Mouse (Mus musculus): ENCODE results near the gene Ptprz1. TPM values are rescaled to one million over a fixed set of nuclear protein-coding genes. Genes with fewer than 3 reads are reported as not detected.

Ptprz1 gene
- polyA plus RNA-seq, 1 experiment from 2014 or later = 102 TPM

GRCm38 (mm10) chr6:22922880-22923279, 47.6 kb downstream of the Ptprz1 start:
- peak overlapping the region; percentile 53; the same call in 1 of the 2 replicates for H3K27ac ChIP-seq
- peaks cover 15% of the 10 kb centered on the region for H3K4me1 ChIP-seq
- H3K9ac ChIP-seq = no peak overlapping the region
- ATAC-seq (ENCODE audit: low FRiP score) = peak; percentile 93
- H3K4me2 ChIP-seq = no peak overlapping the region
- no peaks in the 10 kb centered on the region for H3K36me3 ChIP-seq (replicated peaks)
- WGBS = 3% methylated on average over 1 of the region's 1 CpGs
- no peaks in the 10 kb centered on the region for H3K9me3 ChIP-seq
- no peaks in the 10 kb centered on the region for H3K27me3 ChIP-seq
- H3K4me3 ChIP-seq (replicated peaks) = no peak overlapping the region

DNA sequence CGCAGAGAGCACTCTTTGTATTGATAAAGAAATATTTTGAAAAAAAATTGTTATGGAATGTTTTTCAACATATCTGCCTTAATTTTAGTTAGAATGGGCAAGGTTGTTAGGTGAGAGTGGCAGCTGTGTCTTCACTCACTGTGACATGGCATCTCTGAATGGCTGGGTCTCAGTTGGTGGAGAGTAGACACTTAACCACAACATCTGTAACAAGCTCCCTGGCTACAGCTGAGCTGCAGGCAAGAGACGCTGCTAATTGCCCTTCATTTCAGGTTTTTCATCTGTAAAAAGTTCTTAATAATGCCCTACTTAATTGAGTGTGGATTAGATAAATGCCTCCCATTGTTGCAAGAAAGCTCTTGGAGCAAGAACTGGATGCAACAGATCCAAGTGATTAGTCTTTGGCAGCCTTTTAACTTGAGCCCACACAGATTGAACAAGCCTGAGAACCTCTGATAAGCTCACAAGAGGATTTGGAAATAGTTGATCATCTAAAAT, 57.5 kb downstream of the Ptprz1 start:
- 0 out of 2 replicates have a peak, but pooled peaks have one; percentile 46 for ATAC-seq (ENCODE audit: low FRiP score)
- peaks cover 12% of the 10 kb centered on the region for H3K4me1 ChIP-seq
- H3K4me2 ChIP-seq = no peak overlapping the region
- H3K9ac ChIP-seq = no peak overlapping the region
- H3K27ac ChIP-seq = no peak overlapping the region
- 53% methylated on average over 2 of the region's 2 CpGs for WGBS
- no peak overlapping the region for H3K4me3 ChIP-seq (replicated peaks)
- no peaks in the 10 kb centered on the region for H3K9me3 ChIP-seq
- H3K36me3 ChIP-seq (replicated peaks) = no peaks in the 10 kb centered on the region
- no peaks in the 10 kb centered on the region for H3K27me3 ChIP-seq

DNA sequence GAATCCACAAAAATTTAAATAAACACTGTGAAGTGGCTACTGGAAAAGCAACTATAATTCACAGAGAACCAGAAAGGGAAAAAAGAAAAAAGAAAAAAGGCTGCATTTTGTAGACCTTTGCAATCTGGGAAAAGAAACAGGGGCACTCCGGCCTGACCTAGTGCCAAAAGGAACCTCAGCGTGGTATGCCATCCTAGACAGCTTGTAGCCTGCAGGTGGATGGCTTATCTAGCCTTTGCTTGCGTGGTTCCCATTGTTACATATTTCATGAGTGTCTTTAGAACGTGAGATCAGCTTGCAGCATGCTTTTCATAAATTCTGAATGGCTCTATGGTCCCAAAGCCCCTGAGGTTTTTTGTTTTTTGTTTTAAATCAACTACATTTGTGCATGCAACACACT, 61.8 kb downstream of the Ptprz1 start:
- ATAC-seq (ENCODE audit: low FRiP score) = no peak
- WGBS = 51% methylated on average over 4 of the region's 4 CpGs

DNA sequence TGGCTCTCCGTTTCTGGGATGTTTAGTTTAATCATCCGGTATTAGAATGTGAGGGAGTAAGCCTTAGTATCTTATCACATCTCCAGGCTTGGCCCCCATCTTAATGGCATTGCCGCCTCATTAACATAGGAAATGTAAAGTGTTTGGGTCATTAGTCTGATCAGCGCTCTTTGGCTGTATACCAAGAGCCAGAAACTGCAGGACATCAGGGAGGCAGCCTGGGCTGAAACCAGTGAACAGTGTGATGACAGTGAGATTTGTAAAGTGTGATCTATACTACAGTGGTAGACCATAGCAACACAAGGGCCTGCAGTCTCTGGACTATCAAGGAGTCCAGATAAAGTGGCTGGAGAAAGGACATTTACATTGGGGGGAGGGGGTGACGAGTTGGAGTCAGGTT, 62.2 kb downstream of the Ptprz1 start:
- Histone ChIP-seq H3K27ac (0 out of 2 replicates have a peak overlapping the region, but pooled peaks have one; percentile 13), H3K9me3 (no peaks in the 10 kb centered on the region), H3K4me2 (no peak overlapping the region), H3K27me3 (no peaks in the 10 kb centered on the region), H3K36me3 (replicated peaks) (no peaks in the 10 kb centered on the region), H3K9ac (no peak overlapping the region), H3K4me1 (peaks cover 32% of the 10 kb centered on the region), H3K4me3 (replicated peaks) (no peak overlapping the region)
- ATAC-seq (ENCODE audit: low FRiP score) = peak; percentile 51; the same call in 1 of the 2 replicates
- 37% methylated on average over 5 of the region's 5 CpGs for WGBS

More for the DNA sequence above, 61.8 kb downstream of the Ptprz1 start:
- Histone ChIP-seq H3K27ac (0 out of 2 replicates have a peak overlapping the region, but pooled peaks have one; percentile 13), H3K27me3 (no peaks in the 10 kb centered on the region), H3K4me3 (replicated peaks) (no peak overlapping the region), H3K36me3 (replicated peaks) (no peaks in the 10 kb centered on the region), H3K9ac (no peak overlapping the region), H3K4me2 (no peak overlapping the region), H3K4me1 (peaks cover 32% of the 10 kb centered on the region), H3K9me3 (no peaks in the 10 kb centered on the region)

- no peaks in the 10 kb centered on the region for H3K27me3 ChIP-seq
- no peak overlapping the region for H3K9ac ChIP-seq
- no peak overlapping the region for H3K4me3 ChIP-seq (replicated peaks)
- H3K4me2 ChIP-seq = no peak overlapping the region
- H3K27ac ChIP-seq = no peak overlapping the region
- no peak for ATAC-seq (ENCODE audit: low FRiP score)
- WGBS = 94% methylated on average over 3 of the region's 3 CpGs
- no peaks in the 10 kb centered on the region for H3K9me3 ChIP-seq
- no peaks in the 10 kb centered on the region for H3K36me3 ChIP-seq (replicated peaks)
- peaks cover 15% of the 10 kb centered on the region for H3K4me1 ChIP-seq
Observed at GRCm38 (mm10) chr6:22944191-22944590, 68.9 kb downstream of the Ptprz1 start.

GRCm38 (mm10) chr6:22963374-22963773, 88.1 kb downstream of the Ptprz1 start:
- WGBS = 86% methylated on average over 3 of the region's 3 CpGs

GRCm38 (mm10) chr6:22968073-22968472, 92.8 kb downstream of the Ptprz1 start:
- no peak overlapping the region for H3K27ac ChIP-seq
- H3K27me3 ChIP-seq = no peaks in the 10 kb centered on the region
- H3K4me2 ChIP-seq = no peak overlapping the region
- H3K9ac ChIP-seq = no peak overlapping the region
- ATAC-seq (ENCODE audit: low FRiP score) = peak; percentile 75; the same call in 1 of the 2 replicates
- H3K9me3 ChIP-seq = no peaks in the 10 kb centered on the region
- H3K36me3 ChIP-seq (replicated peaks) = peaks cover 20% of the 10 kb centered on the region
- no peaks in the 10 kb centered on the region for H3K4me1 ChIP-seq
- 48% methylated on average over 2 of the region's 2 CpGs for WGBS
- no peak overlapping the region for H3K4me3 ChIP-seq (replicated peaks)

More at GRCm38 (mm10) chr6:22963374-22963773, 88.1 kb downstream of the Ptprz1 start:
- H3K36me3 ChIP-seq (replicated peaks) = peaks cover 20% of the 10 kb centered on the region
- no peak overlapping the region for H3K4me3 ChIP-seq (replicated peaks)
- no peak overlapping the region for H3K9ac ChIP-seq
- no peaks in the 10 kb centered on the region for H3K27me3 ChIP-seq
- no peak overlapping the region for H3K4me2 ChIP-seq
- peaks cover 2% of the 10 kb centered on the region; the same call in 1 of the 2 replicates for H3K4me1 ChIP-seq
- no peak overlapping the region for H3K27ac ChIP-seq
- no peak for ATAC-seq (ENCODE audit: low FRiP score)
- H3K9me3 ChIP-seq = no peaks in the 10 kb centered on the region

GRCm38 (mm10) chr6:22983769-22984519, 108.6 kb downstream of the Ptprz1 start:
- no peak overlapping the region for H3K27ac ChIP-seq
- H3K4me1 ChIP-seq = peaks cover 7% of the 10 kb centered on the region
- H3K9me3 ChIP-seq = peaks cover 9% of the 10 kb centered on the region
- H3K36me3 ChIP-seq (replicated peaks) = peaks cover 24% of the 10 kb centered on the region
- H3K4me2 ChIP-seq = peak overlapping the region; percentile 32
- ATAC-seq (ENCODE audit: low FRiP score) = peak; percentile 77; the same call in 1 of the 2 replicates
- no peaks in the 10 kb centered on the region for H3K27me3 ChIP-seq
- no peak overlapping the region for H3K4me3 ChIP-seq (replicated peaks)
- 3% methylated on average over 9 of the region's 9 CpGs for WGBS
- H3K9ac ChIP-seq = no peak overlapping the region

- Histone ChIP-seq H3K9me3 (peaks cover 9% of the 10 kb centered on the region), H3K9ac (no peak overlapping the region), H3K27me3 (no peaks in the 10 kb centered on the region), H3K27ac (0 out of 2 replicates have a peak overlapping the region, but pooled peaks have one; percentile 36), H3K4me1 (peaks cover 7% of the 10 kb centered on the region), H3K4me2 (peak overlapping the region; percentile 32; the same call in 1 of the 2 replicates), H3K4me3 (replicated peaks) (no peak overlapping the region), H3K36me3 (replicated peaks) (peaks cover 17% of the 10 kb centered on the region)
- 2% methylated on average over 5 of the region's 5 CpGs for WGBS
- peak; percentile 78 for ATAC-seq (ENCODE audit: low FRiP score)
Observed at GRCm38 (mm10) chr6:22984520-22985154, 109.3 kb downstream of the Ptprz1 start.

DNA sequence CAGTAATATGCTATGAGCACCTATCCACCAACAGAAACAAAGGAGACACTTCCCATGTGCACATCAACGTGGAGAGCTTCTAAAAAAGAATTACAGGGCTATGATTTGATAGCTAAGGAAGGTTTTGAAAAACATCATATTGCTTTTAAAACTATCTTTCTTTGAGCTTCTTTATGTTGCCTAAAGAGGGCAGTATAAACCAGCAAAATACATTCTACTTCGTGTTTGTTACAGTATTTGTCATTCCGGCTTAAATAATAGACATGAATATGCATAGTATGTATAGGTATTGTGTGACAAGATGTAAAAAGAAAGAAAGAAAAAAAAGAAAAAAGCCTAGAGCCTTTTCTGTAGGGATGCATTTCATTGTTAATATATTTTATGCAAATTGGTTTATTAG, 127.8 kb downstream of the Ptprz1 start:
- no peak overlapping the region for H3K27ac ChIP-seq
- H3K9me3 ChIP-seq = no peaks in the 10 kb centered on the region
- WGBS = 39% methylated on average over 3 of the region's 3 CpGs
- no peak for ATAC-seq (ENCODE audit: low FRiP score)
- no peaks in the 10 kb centered on the region for H3K4me1 ChIP-seq
- peaks cover 35% of the 10 kb centered on the region for H3K36me3 ChIP-seq (replicated peaks)
- H3K9ac ChIP-seq = no peak overlapping the region
- H3K4me2 ChIP-seq = no peak overlapping the region
- no peaks in the 10 kb centered on the region for H3K27me3 ChIP-seq
- no peak overlapping the region for H3K4me3 ChIP-seq (replicated peaks)

DNA sequence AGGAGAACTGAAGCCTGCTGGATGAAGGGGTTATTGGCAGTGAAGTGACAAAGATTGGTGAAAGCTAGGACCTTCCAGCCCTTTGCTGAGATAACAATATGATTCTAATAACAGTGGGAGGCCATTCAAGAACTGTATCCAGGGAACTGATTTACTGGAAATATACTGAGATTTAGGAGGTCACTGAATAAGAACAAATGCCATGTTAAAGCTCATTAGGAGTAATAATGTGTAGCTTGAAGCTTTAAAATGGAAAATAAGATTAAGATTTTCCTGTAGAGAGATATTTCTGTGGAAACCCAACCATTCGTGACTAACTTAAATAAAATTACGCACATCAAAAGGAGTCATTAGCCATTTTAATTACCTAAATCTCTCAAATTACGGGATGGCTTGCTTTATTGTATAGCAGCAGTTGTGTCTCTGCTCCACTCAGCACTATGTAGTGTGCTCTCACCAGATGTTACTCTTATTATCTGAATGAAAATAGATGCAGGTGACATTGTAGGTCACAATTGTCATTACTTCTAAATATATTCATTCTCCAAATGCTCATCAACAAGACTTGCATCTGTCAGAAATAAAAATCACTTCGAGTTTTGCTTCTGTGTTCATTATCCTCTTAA, 139.8 kb downstream of the Ptprz1 start:
- Histone ChIP-seq H3K36me3 (replicated peaks) (peaks cover 21% of the 10 kb centered on the region), H3K27me3 (no peaks in the 10 kb centered on the region), H3K9me3 (no peaks in the 10 kb centered on the region), H3K27ac (peak overlapping the region; percentile 20; the same call in 1 of the 2 replicates), H3K4me1 (no peaks in the 10 kb centered on the region), H3K4me3 (replicated peaks) (no peak overlapping the region), H3K4me2 (no peak overlapping the region), H3K9ac (no peak overlapping the region)
- ATAC-seq (ENCODE audit: low FRiP score) = peak; percentile 67; the same call in 1 of the 2 replicates
- WGBS = 49% methylated on average over 4 of the region's 4 CpGs

GRCm38 (mm10) chr6:23028251-23028650, 152.9 kb downstream of the Ptprz1 start:
- H3K9me3 ChIP-seq = no peaks in the 10 kb centered on the region
- no peak for ATAC-seq (ENCODE audit: low FRiP score)
- H3K36me3 ChIP-seq (replicated peaks) = peaks cover 38% of the 10 kb centered on the region
- 80% methylated on average over 1 of the region's 1 CpGs for WGBS
- H3K27ac ChIP-seq = no peak overlapping the region
- H3K4me2 ChIP-seq = no peak overlapping the region
- H3K4me1 ChIP-seq = no peaks in the 10 kb centered on the region
- H3K9ac ChIP-seq = no peak overlapping the region
- H3K4me3 ChIP-seq (replicated peaks) = no peak overlapping the region
- no peaks in the 10 kb centered on the region for H3K27me3 ChIP-seq
